Mouse (Mus musculus): ENCODE data around the gene D930048N14Rik. TPM values are rescaled to one million over a fixed set of nuclear protein-coding genes. Genes with fewer than 3 reads are reported as not detected.

Gene D930048N14Rik
- total and polyA plus RNA-seq, 3 experiments: 0.38 to 1.5 (median 0.81) TPM

DNA sequence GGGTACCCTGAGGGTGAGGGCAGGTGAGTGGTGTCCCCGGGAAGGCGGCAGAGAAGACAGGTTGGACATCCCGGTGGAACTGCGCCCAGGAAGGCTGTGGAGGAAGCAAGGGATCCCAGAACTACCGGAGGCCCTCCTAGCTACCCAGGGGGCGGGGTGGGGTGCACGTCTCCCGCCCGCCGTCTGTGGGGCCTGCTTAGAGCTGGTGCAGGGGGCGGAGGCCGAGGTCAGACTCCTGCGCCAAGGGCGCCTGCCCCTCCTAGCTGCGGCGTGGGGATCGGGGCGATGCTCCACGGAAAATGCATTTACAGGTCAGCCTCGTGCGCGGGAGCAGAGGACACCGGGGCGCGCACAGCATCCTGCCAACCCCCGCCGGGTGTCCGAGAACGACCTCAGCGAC lies 493 bp upstream of the D930048N14Rik start:
- Histone ChIP-seq H3K4me2 (ENCODE audit: insufficient read depth, low read depth, poor library complexity, severe bottlenecking) (peak overlapping the region; percentile 41), H3K36me3 (replicated peaks in 1 of 2; ENCODE audit: control insufficient read depth in 1 of 2, insufficient read depth in 1 of 2, low read length in 1 of 2) (peaks cover 4 to 31% of the 10 kb centered on the region in 2 experiments), H3K79me2 (replicated peaks; ENCODE audit: control insufficient read depth, extremely low read depth, insufficient read depth, poor library complexity, severe bottlenecking) (peaks cover 6% of the 10 kb centered on the region; the same call in 1 of the 2 replicates), H3K9ac (ENCODE audit: insufficient read depth, low read depth) (peak overlapping the region; percentile 61), H3K4me3 (replicated peaks in 1 of 3; ENCODE audit: low read depth in 2 of 3, low read length in 2 of 3, poor library complexity in 1 of 3) (peak overlapping the region; percentile 80 to 99 (median 80)), H3K27me3 (replicated peaks) (no peaks in the 10 kb centered on the region), H3K9me3 (replicated peaks; ENCODE audit: low read length) (peaks cover 8% of the 10 kb centered on the region), H3K27ac (ENCODE audit: insufficient read depth, low read depth) (peak overlapping the region; percentile 12; the same call in 1 of the 2 replicates), H3K4me1 (ENCODE audit: control insufficient read depth in 1 of 2, insufficient read depth in 2 of 2) (peaks cover 31 to 48% of the 10 kb centered on the region in 2 experiments)
- dilution Hi-C loops (cut with MboI; ENCODE audit: extremely low pct_ligation_motif_present, extremely low pct_unique_long_range_greater_than_20kb, low sequenced_read_pairs): no loop called here
- in situ Hi-C loops (cut with MboI; ENCODE audit: low pct_ligation_motif_present, low pct_unique_long_range_greater_than_20kb, low sequenced_read_pairs): no loop called here
- TF ChIP-seq SIN3A (IDR thresholded peaks at IDR 0.05; ENCODE audit: low read length) (peak; percentile 1; the same call in 1 of the 2 replicates), MAFK (IDR thresholded peaks at IDR 0.05; ENCODE audit: insufficient replicate concordance, low read length) (no peak)
- no peak for DNase-seq (ENCODE audit: extremely low read depth)

DNA sequence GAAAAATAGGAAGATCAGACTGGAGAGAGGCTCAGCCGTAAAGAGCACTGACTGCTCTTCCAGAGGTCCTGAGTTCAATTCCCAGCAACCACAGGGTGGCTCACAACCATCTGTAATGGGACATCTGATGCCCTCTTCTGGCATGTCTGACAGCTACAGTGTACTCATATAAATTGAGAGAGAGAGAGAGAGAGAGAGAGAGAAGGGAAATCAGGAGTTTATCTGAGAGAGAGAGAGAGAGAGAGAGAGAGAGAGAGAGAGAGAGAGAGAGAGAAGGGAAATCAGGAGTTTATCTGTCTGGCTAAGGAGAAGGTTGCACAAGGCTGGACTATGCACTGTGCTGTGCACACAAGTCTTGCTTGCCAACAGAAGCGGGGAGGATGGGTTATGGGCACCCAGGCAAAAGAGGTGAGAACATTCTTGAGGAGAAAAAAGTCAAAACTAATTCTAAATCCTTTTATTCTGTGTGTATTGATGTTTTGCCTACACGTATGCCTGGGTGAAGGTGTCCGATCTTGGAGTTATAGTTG lies 2.2 kb downstream of the D930048N14Rik start:
- dilution Hi-C loops (cut with MboI; ENCODE audit: extremely low pct_ligation_motif_present, extremely low pct_unique_long_range_greater_than_20kb, low sequenced_read_pairs): no loop called here
- Histone ChIP-seq H3K79me2 (replicated peaks; ENCODE audit: control insufficient read depth, extremely low read depth, insufficient read depth, poor library complexity, severe bottlenecking) (peaks cover 6% of the 10 kb centered on the region; the same call in 1 of the 2 replicates), H3K27ac (ENCODE audit: insufficient read depth, low read depth) (no peak overlapping the region), H3K4me3 (replicated peaks in 1 of 3; ENCODE audit: low read depth in 2 of 3, low read length in 2 of 3, poor library complexity in 1 of 3) (no peak overlapping the region), H3K4me2 (ENCODE audit: insufficient read depth, low read depth, poor library complexity, severe bottlenecking) (no peak overlapping the region), H3K9ac (ENCODE audit: insufficient read depth, low read depth) (no peak overlapping the region), H3K36me3 (replicated peaks in 1 of 2; ENCODE audit: control insufficient read depth in 1 of 2, insufficient read depth in 1 of 2, low read length in 1 of 2) (peaks cover 5 to 26% of the 10 kb centered on the region in 2 experiments), H3K4me1 (ENCODE audit: control insufficient read depth in 1 of 2, insufficient read depth in 2 of 2) (peaks cover 14 to 21% of the 10 kb centered on the region in 2 experiments), H3K27me3 (replicated peaks) (no peaks in the 10 kb centered on the region), H3K9me3 (replicated peaks; ENCODE audit: low read length) (peaks cover 8% of the 10 kb centered on the region)
- peak in 1 of 2 experiments; percentile 34; a peak in 2 of 4 replicates for TF ChIP-seq CTCF (conservative IDR thresholded peaks at IDR 0.05 in 1 of 2, IDR thresholded peaks at IDR 0.05 in 1 of 2; ENCODE audit: low read depth in 2 of 2, low read length in 2 of 2)
- no peak for TF ChIP-seq ZNF384 (IDR thresholded peaks at IDR 0.05; ENCODE audit: low read depth, low read length)
- in situ Hi-C loops (cut with MboI; ENCODE audit: low pct_ligation_motif_present, low pct_unique_long_range_greater_than_20kb, low sequenced_read_pairs): no loop called here
- no peak for DNase-seq (ENCODE audit: extremely low read depth)

DNA sequence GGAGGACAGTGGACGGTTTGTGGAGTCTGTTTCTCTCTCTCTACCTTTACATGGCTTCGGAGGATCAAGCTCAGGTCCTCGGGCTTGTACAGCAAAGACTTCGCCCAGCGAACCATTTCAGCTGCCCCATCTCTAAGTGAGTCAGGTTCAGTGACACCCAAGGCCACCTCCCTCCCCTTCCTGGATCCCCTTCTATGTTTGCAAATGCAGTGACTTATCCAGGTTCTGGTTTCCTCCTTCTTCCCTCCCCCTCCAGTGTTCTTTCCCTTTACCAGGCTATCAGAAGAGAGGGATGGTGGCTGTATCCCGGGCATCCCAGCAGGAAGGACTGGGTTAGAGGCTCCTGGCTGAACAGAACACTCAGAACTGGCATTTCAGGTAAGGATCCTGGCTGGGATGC lies 3.0 kb downstream of the D930048N14Rik start:
- H3K79me2 ChIP-seq (replicated peaks; ENCODE audit: control insufficient read depth, extremely low read depth, insufficient read depth, poor library complexity, severe bottlenecking): peaks cover 2% of the 10 kb centered on the region; the same call in 1 of the 2 replicates
- no peak for DNase-seq (ENCODE audit: extremely low read depth)
- in situ Hi-C loops (cut with MboI; ENCODE audit: low pct_ligation_motif_present, low pct_unique_long_range_greater_than_20kb, low sequenced_read_pairs): no loop called here
- H3K27ac ChIP-seq (ENCODE audit: insufficient read depth, low read depth): no peak overlapping the region
- H3K4me1 ChIP-seq (ENCODE audit: control insufficient read depth in 1 of 2, insufficient read depth in 2 of 2): peaks cover 8 to 19% of the 10 kb centered on the region in 2 experiments
- dilution Hi-C loops (cut with MboI; ENCODE audit: extremely low pct_ligation_motif_present, extremely low pct_unique_long_range_greater_than_20kb, low sequenced_read_pairs): no loop called here
- peaks cover 5 to 21% of the 10 kb centered on the region in 2 experiments for H3K36me3 ChIP-seq (replicated peaks in 1 of 2; ENCODE audit: control insufficient read depth in 1 of 2, insufficient read depth in 1 of 2, low read length in 1 of 2)
- TF ChIP-seq GABPA (IDR thresholded peaks at IDR 0.05; ENCODE audit: insufficient replicate concordance, low read depth, low read length) (no peak), NRF1 (IDR thresholded peaks at IDR 0.05; ENCODE audit: low read depth, low read length) (no peak), ZNF384 (IDR thresholded peaks at IDR 0.05; ENCODE audit: low read depth, low read length) (no peak), HCFC1 (IDR thresholded peaks at IDR 0.05; ENCODE audit: low read depth, low read length) (no peak), CHD1 (IDR thresholded peaks at IDR 0.05; ENCODE audit: low read depth, low read length) (no peak), MAX (IDR thresholded peaks at IDR 0.05; ENCODE audit: low read length) (no peak), POLR2A (IDR thresholded peaks at IDR 0.05; ENCODE audit: low read depth, low read length) (no peak), CHD2 (IDR thresholded peaks at IDR 0.05; ENCODE audit: low read length) (no peak), USF2 (conservative IDR thresholded peaks at IDR 0.05; ENCODE audit: low read depth, low read length) (no peak), RCOR1 (conservative IDR thresholded peaks at IDR 0.05; ENCODE audit: low read depth, low read length) (no peak), ZMIZ1 (IDR thresholded peaks at IDR 0.05; ENCODE audit: low read depth, low read length) (no peak), CTCF (conservative IDR thresholded peaks at IDR 0.05 in 1 of 2, IDR thresholded peaks at IDR 0.05 in 1 of 2; ENCODE audit: low read depth in 2 of 2, low read length in 2 of 2) (no peak), KAT2A (IDR thresholded peaks at IDR 0.05; ENCODE audit: insufficient replicate concordance, low read length) (no peak)
- peaks cover 8% of the 10 kb centered on the region for H3K9me3 ChIP-seq (replicated peaks; ENCODE audit: low read length)
- no peak overlapping the region for H3K4me3 ChIP-seq (replicated peaks in 1 of 3; ENCODE audit: low read depth in 2 of 3, low read length in 2 of 3, poor library complexity in 1 of 3)
- H3K27me3 ChIP-seq (replicated peaks): no peaks in the 10 kb centered on the region
- H3K9ac ChIP-seq (ENCODE audit: insufficient read depth, low read depth): no peak overlapping the region
- no peak overlapping the region for H3K4me2 ChIP-seq (ENCODE audit: insufficient read depth, low read depth, poor library complexity, severe bottlenecking)
